Mouse (Mus musculus): Measurements from ENCODE around the gene Sorcs2. TPM values are rescaled to one million over a fixed set of nuclear protein-coding genes. Genes with fewer than 3 reads are reported as not detected.

Sorcs2 gene
- total and polyA plus RNA-seq, 3 experiments = 0.42 to 1.6 (median 0.46) TPM

- H3K4me3 ChIP-seq (replicated peaks in 1 of 3; ENCODE audit: low read depth in 2 of 3, low read length in 2 of 3, poor library complexity in 1 of 3) = no peak overlapping the region
- no peaks in the 10 kb centered on the region for H3K9me3 ChIP-seq (replicated peaks; ENCODE audit: low read length)
- no peak for DNase-seq (ENCODE audit: extremely low read depth)
- in situ Hi-C loops (cut with MboI; ENCODE audit: low pct_ligation_motif_present, low pct_unique_long_range_greater_than_20kb, low sequenced_read_pairs) (no loop called here), dilution Hi-C loops (cut with MboI; ENCODE audit: extremely low pct_ligation_motif_present, extremely low pct_unique_long_range_greater_than_20kb, low sequenced_read_pairs) (no loop called here)
- H3K79me2 ChIP-seq (replicated peaks; ENCODE audit: control insufficient read depth, extremely low read depth, insufficient read depth, poor library complexity, severe bottlenecking) = no peaks in the 10 kb centered on the region
- no peaks in the 10 kb centered on the region for H3K36me3 ChIP-seq (replicated peaks in 1 of 2; ENCODE audit: control insufficient read depth in 1 of 2, insufficient read depth in 1 of 2, low read length in 1 of 2)
- no peak overlapping the region for H3K9ac ChIP-seq (ENCODE audit: insufficient read depth, low read depth)
- peaks cover 76% of the 10 kb centered on the region for H3K27me3 ChIP-seq (replicated peaks)
- H3K4me2 ChIP-seq (ENCODE audit: insufficient read depth, low read depth, poor library complexity, severe bottlenecking) = no peak overlapping the region
- TF ChIP-seq MAZ (IDR thresholded peaks at IDR 0.05; ENCODE audit: low read depth, low read length) (no peak), PAX5 (IDR thresholded peaks at IDR 0.05; ENCODE audit: low read length) (no peak), USF2 (conservative IDR thresholded peaks at IDR 0.05; ENCODE audit: low read depth, low read length) (no peak)
- peaks cover 0 to 4% of the 10 kb centered on the region in 2 experiments; a peak in 1 of 4 replicates for H3K4me1 ChIP-seq (ENCODE audit: control insufficient read depth in 1 of 2, insufficient read depth in 2 of 2)
- H3K27ac ChIP-seq (ENCODE audit: insufficient read depth, low read depth) = no peak overlapping the region
These were observed 63.7 kb downstream of the Sorcs2 start for GRCm38 (mm10) chr5:36334227-36334626.

DNA sequence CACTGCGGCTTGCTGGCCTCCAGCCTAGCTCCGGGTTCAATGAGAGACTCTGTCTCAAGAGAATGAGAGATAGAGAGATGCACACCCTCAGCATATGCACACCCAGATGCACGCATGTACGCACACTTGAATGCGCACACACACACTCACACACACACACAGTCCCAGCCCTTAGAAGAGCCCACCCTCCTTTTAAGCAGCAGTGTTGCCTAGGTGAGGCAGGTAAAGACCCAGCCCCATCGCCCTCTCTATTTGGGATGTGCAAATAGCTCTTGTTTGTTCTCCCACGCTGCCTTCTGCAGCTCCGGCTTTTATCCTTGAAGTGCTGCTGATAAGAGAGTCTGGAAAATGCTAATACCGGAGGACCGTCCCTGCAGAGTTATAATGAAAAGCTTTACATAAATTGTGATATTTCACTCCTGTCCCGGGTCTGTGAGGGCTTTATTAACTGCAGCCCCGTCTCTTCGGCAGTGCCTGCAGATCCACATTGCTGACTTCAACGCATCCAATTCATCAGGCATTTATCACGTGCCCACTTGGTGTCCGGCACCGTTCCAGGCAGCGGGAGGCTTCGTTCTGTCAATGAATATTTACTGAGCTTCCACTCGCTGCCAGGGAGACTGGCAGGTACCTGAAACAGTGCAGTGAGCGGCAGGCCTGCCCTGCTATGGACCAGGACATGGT is 67.3 kb downstream of the Sorcs2 start:
- H3K9ac ChIP-seq (ENCODE audit: insufficient read depth, low read depth) = no peak overlapping the region
- no peak overlapping the region for H3K27ac ChIP-seq (ENCODE audit: insufficient read depth, low read depth)
- TF ChIP-seq ZMIZ1 (IDR thresholded peaks at IDR 0.05; ENCODE audit: low read depth, low read length) = no peak
- no peak for TF ChIP-seq GABPA (IDR thresholded peaks at IDR 0.05; ENCODE audit: insufficient replicate concordance, low read depth, low read length)
- TF ChIP-seq ZC3H11A (IDR thresholded peaks at IDR 0.05; ENCODE audit: low read depth, low read length) = no peak
- TF ChIP-seq IRF4 (IDR thresholded peaks at IDR 0.05; ENCODE audit: low read depth, low read length) = no peak
- TF ChIP-seq CTCF (conservative IDR thresholded peaks at IDR 0.05 in 1 of 2, IDR thresholded peaks at IDR 0.05 in 1 of 2; ENCODE audit: low read depth in 2 of 2, low read length in 2 of 2) = no peak
- no peak for TF ChIP-seq CHD2 (IDR thresholded peaks at IDR 0.05; ENCODE audit: low read length)
- TF ChIP-seq RAD21 (IDR thresholded peaks at IDR 0.05; ENCODE audit: low read depth, low read length) = no peak
- TF ChIP-seq JUN (IDR thresholded peaks at IDR 0.05; ENCODE audit: insufficient read depth, low read depth, low read length) = no peak
- no peak for TF ChIP-seq MAFK (IDR thresholded peaks at IDR 0.05; ENCODE audit: insufficient replicate concordance, low read length)
- no peak for TF ChIP-seq ZKSCAN1 (IDR thresholded peaks at IDR 0.05; ENCODE audit: borderline replicate concordance, low read depth, low read length)
- no peak for TF ChIP-seq TCF12 (IDR thresholded peaks at IDR 0.05; ENCODE audit: low read depth, low read length)
- no peak for TF ChIP-seq E2F4 (IDR thresholded peaks at IDR 0.05; ENCODE audit: insufficient replicate concordance, low read depth, low read length)
- TF ChIP-seq MYC (IDR thresholded peaks at IDR 0.05; ENCODE audit: low read depth, low read length) = no peak
- H3K4me1 ChIP-seq (ENCODE audit: control insufficient read depth in 1 of 2, insufficient read depth in 2 of 2) = peaks cover 0 to 7% of the 10 kb centered on the region in 2 experiments; a peak in 1 of 4 replicates
- H3K36me3 ChIP-seq (replicated peaks in 1 of 2; ENCODE audit: control insufficient read depth in 1 of 2, insufficient read depth in 1 of 2, low read length in 1 of 2) = no peaks in the 10 kb centered on the region
- H3K9me3 ChIP-seq (replicated peaks; ENCODE audit: low read length) = no peaks in the 10 kb centered on the region
- dilution Hi-C loops (cut with MboI; ENCODE audit: extremely low pct_ligation_motif_present, extremely low pct_unique_long_range_greater_than_20kb, low sequenced_read_pairs) = no loop called here
- no peaks in the 10 kb centered on the region for H3K79me2 ChIP-seq (replicated peaks; ENCODE audit: control insufficient read depth, extremely low read depth, insufficient read depth, poor library complexity, severe bottlenecking)
- no peak overlapping the region for H3K4me3 ChIP-seq (replicated peaks in 1 of 3; ENCODE audit: low read depth in 2 of 3, low read length in 2 of 3, poor library complexity in 1 of 3)
- no peak overlapping the region for H3K4me2 ChIP-seq (ENCODE audit: insufficient read depth, low read depth, poor library complexity, severe bottlenecking)
- in situ Hi-C loops (cut with MboI; ENCODE audit: low pct_ligation_motif_present, low pct_unique_long_range_greater_than_20kb, low sequenced_read_pairs) = no loop called here
- peaks cover 60% of the 10 kb centered on the region for H3K27me3 ChIP-seq (replicated peaks)
- DNase-seq (ENCODE audit: extremely low read depth) = no peak

All from CH12.LX (cell line).